Mouse (Mus musculus) heart, postnatal 25 days (tissue): Measurements from ENCODE around the gene Aqp9. TPM values are rescaled to one million over a fixed set of nuclear protein-coding genes. Genes with fewer than 3 reads are reported as not detected.

Experiments used
- DNase-seq: peaks from one replicate; pipeline ENCODE4 v3.0.0; 2022; ENCODE audit warnings: low spot score
- intact Hi-C: fragments of 180-260 bp; cut with DNase I; formaldehyde crosslinking; loops from one replicate; pipeline ENCODE4 v1.15.1; 2025
- total RNA-seq, 2 experiments: library from RNA; stranded (reverse); gene quantifications; 2 replicates each; pipeline ENCODE4 v1.2.3; 2021

Gene Aqp9
- total RNA-seq: under 1 TPM in 1 of 2 experiments, not detected in 1; 0.31 TPM

- intact Hi-C loops: no loop called here
Measured at GRCm38 (mm10) chr9:71168511-71168910, at the start of gene Aqp9. TSS of gene Aqp9 (minus strand) at chr9:71168682.

GRCm38 (mm10) chr9:71217793-71218095 is 49.3 kb upstream of the Aqp9 start:
- no peak for DNase-seq
- intact Hi-C loops: loop anchor here (10.0 kb wide), 3 partner anchors 137 to 407 kb away; no protein-coding TSS in a partner anchor

More at GRCm38 (mm10) chr9:71168511-71168910, at the start of gene Aqp9:
- DNase-seq: no peak

- DNase-seq: no peak
- intact Hi-C loops: loop anchor here (10.0 kb wide), 3 partner anchors 138 to 408 kb away; no protein-coding TSS in a partner anchor
Measured at GRCm38 (mm10) chr9:71216996-71217792, 48.7 kb upstream of the Aqp9 start.

GRCm38 (mm10) chr9:71216036-71216995 is 47.8 kb upstream of the Aqp9 start:
- intact Hi-C loops: loop anchor here (10.0 kb wide), 3 partner anchors 138 to 408 kb away; no protein-coding TSS in a partner anchor
- DNase-seq: peak; percentile 12

- peak; percentile 42 for DNase-seq
- intact Hi-C loops: loop anchor here (10.0 kb wide), 3 partner anchors 139 to 409 kb away; no protein-coding TSS in a partner anchor
Measured at GRCm38 (mm10) chr9:71215248-71216035, 47.0 kb upstream of the Aqp9 start, which contains the start of gene Aldh1a2. TSS of gene Aldh1a2 (plus strand) at chr9:71215789.

- no peak for DNase-seq
- intact Hi-C loops: loop anchor here (10.0 kb wide), 3 partner anchors 141 to 411 kb away; no protein-coding TSS in a partner anchor
Measured at GRCm38 (mm10) chr9:71213636-71214035, 45.2 kb upstream of the Aqp9 start.

GRCm38 (mm10) chr9:71210870-71211269 is 42.4 kb upstream of the Aqp9 start:
- no peak for DNase-seq

GRCm38 (mm10) chr9:71209299-71209698 is 40.8 kb upstream of the Aqp9 start:
- intact Hi-C loops: no loop called here
- DNase-seq: no peak

More at GRCm38 (mm10) chr9:71210870-71211269, 42.4 kb upstream of the Aqp9 start:
- intact Hi-C loops: loop anchor here (10.0 kb wide), 3 partner anchors 144 to 414 kb away; no protein-coding TSS in a partner anchor

GRCm38 (mm10) chr9:71202265-71202664 is 33.8 kb upstream of the Aqp9 start:
- intact Hi-C loops: no loop called here
- DNase-seq: no peak

GRCm38 (mm10) chr9:71198826-71199225 is 30.3 kb upstream of the Aqp9 start:
- intact Hi-C loops: no loop called here
- DNase-seq: no peak

GRCm38 (mm10) chr9:71188647-71189415 is 20.3 kb upstream of the Aqp9 start:
- no peak for DNase-seq
- intact Hi-C loops: loop anchor here (10.0 kb wide), 1 partner anchor 54 kb away; no protein-coding TSS in a partner anchor

GRCm38 (mm10) chr9:71187396-71187795 is 18.9 kb upstream of the Aqp9 start:
- no peak for DNase-seq
- intact Hi-C loops: loop anchor here (10.0 kb wide), 1 partner anchor 53 kb away; no protein-coding TSS in a partner anchor

- intact Hi-C loops: loop anchor here (10.0 kb wide), 1 partner anchor 51 kb away; no protein-coding TSS in a partner anchor
- DNase-seq: no peak
Measured at GRCm38 (mm10) chr9:71185823-71186222, 17.3 kb upstream of the Aqp9 start.

- intact Hi-C loops: loop anchor here (10.0 kb wide), 1 partner anchor 50 kb away; no protein-coding TSS in a partner anchor
- DNase-seq: no peak
Measured at GRCm38 (mm10) chr9:71185285-71185684, 16.8 kb upstream of the Aqp9 start.

- intact Hi-C loops: loop anchor here (10.0 kb wide), 1 partner anchor 45 kb away; no protein-coding TSS in a partner anchor
- DNase-seq: no peak
Measured at GRCm38 (mm10) chr9:71179964-71180700, 11.7 kb upstream of the Aqp9 start.

- intact Hi-C loops: no loop called here
- no peak for DNase-seq
Measured at GRCm38 (mm10) chr9:71179276-71179896, 10.9 kb upstream of the Aqp9 start.

- no peak for DNase-seq
- intact Hi-C loops: no loop called here
Measured at GRCm38 (mm10) chr9:71175686-71176085, 7.2 kb upstream of the Aqp9 start.
